Mouse (Mus musculus) intestine, postnatal 0 days (tissue): ENCODE data around the gene Gnb1. TPM values are rescaled to one million over a fixed set of nuclear protein-coding genes. Genes with fewer than 3 reads are reported as not detected.

Experiments used
- ATAC-seq: fragments of 200-750 bp; cut with Nextera tagmentation; 2 replicates; pipeline ENCODE4 v1.8.0; 2017; ENCODE audit warnings: mild to moderate bottlenecking, moderate TSS enrichment, moderate library complexity
- H3K27ac ChIP-seq: fragments of 300-500 bp; sonication (generic); 2 replicates; pipeline ENCODE4 v1.5.1; 2014; ENCODE audit warnings: mild to moderate bottlenecking, low read depth, low read length, moderate library complexity
- H3K27me3 ChIP-seq: fragments of 300-500 bp; sonication (generic); replicated peaks from 2 replicates; pipeline ENCODE4 v1.6.1; 2014; ENCODE audit warnings: low read length, mixed read lengths; ENCODE audit not compliant: control insufficient read depth, insufficient read depth
- H3K36me3 ChIP-seq: fragments of 300-500 bp; sonication (generic); 2 replicates; pipeline ENCODE4 v1.6.1; 2014; ENCODE audit warnings: mild to moderate bottlenecking, moderate library complexity; ENCODE audit not compliant: control insufficient read depth, insufficient read depth
- H3K4me1 ChIP-seq: fragments of 300-500 bp; sonication (generic); replicated peaks from 2 replicates; pipeline ENCODE4 v1.6.1; 2014; ENCODE audit warnings: antibody characterized with exemption, low read length, mixed read lengths; ENCODE audit not compliant: control insufficient read depth, insufficient read depth
- H3K4me2 ChIP-seq: fragments of 300-500 bp; sonication (generic); replicated peaks from 2 replicates; pipeline ENCODE4 v1.6.1; 2014; ENCODE audit warnings: low read depth, mild to moderate bottlenecking, moderate library complexity
- H3K4me3 ChIP-seq: fragments of 300-500 bp; sonication (generic); 2 replicates; pipeline ENCODE4 v1.5.1; 2014; ENCODE audit warnings: low read depth, low read length
- H3K9ac ChIP-seq: fragments of 300-500 bp; sonication (generic); 2 replicates; pipeline ENCODE4 v1.6.1; 2014; ENCODE audit warnings: mild to moderate bottlenecking, low read depth, low read length
- H3K9me3 ChIP-seq: fragments of 300-500 bp; sonication (generic); 2 replicates; pipeline ENCODE4 v1.6.1; 2016; ENCODE audit warnings: mixed run types; ENCODE audit not compliant: control insufficient read depth
- CTCF ChIP-seq: sonication (generic); IDR thresholded peaks from 2 replicates; pipeline ENCODE4 v1.5.1; 2016; ENCODE audit warnings: low read depth, mild to moderate bottlenecking, control low read depth, antibody characterized with exemption, moderate library complexity
- WGBS: fragments of 180-500 bp; shearing (Covaris S2); extraction: QIAGEN DNeasy Blood & Tissue Kit; methylation state at CpG from one replicate; pipeline ENCODE4 v1.1.7; 2014; 5-methylcytosine and 5-hydroxymethylcytosine counted together
- polyA plus RNA-seq: library from polyadenylated mRNA; unstranded; fragments of >200 nt; fragmentation: Nextera tagmentation; extraction: Ambion mirVana; gene quantifications from 2 replicates; pipeline ENCODE4 v1.2.1, GENCODE M21; 2015

Gene Gnb1
- polyA plus RNA-seq, 1 experiment from 2014 or later, result 336 TPM

DNA sequence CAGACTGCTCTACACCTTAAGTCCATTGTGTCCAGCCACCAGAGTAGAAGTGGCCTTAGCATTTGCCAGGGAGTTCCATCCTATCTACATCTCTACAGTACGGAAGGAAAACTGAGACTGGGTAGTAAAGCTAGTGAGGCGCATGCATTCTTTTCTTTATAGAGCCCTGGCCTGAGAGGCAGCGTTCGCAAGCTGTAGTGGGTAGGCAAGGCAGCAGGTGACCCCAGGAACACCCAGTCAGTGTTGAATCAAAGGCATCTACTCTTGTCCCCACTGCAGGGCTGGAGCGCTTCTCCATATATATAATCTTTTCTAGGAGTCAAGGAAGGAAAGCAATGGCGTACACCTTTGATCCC, 9.1 kb upstream of the Gnb1 start:
- Histone ChIP-seq H3K9ac (no peak overlapping the region), H3K9me3 (no peaks in the 10 kb centered on the region), H3K4me2 (peak overlapping the region; percentile 64; the same call in 1 of the 2 replicates), H3K4me3 (no peak overlapping the region), H3K4me1 (peaks cover 7% of the 10 kb centered on the region), H3K27me3 (no peaks in the 10 kb centered on the region), H3K36me3 (no peaks in the 10 kb centered on the region), H3K27ac (peak overlapping the region; percentile 57)
- no peak for ATAC-seq
- no peak for TF ChIP-seq CTCF
- 88% methylated on average over 6 of the region's 6 CpGs for WGBS

DNA sequence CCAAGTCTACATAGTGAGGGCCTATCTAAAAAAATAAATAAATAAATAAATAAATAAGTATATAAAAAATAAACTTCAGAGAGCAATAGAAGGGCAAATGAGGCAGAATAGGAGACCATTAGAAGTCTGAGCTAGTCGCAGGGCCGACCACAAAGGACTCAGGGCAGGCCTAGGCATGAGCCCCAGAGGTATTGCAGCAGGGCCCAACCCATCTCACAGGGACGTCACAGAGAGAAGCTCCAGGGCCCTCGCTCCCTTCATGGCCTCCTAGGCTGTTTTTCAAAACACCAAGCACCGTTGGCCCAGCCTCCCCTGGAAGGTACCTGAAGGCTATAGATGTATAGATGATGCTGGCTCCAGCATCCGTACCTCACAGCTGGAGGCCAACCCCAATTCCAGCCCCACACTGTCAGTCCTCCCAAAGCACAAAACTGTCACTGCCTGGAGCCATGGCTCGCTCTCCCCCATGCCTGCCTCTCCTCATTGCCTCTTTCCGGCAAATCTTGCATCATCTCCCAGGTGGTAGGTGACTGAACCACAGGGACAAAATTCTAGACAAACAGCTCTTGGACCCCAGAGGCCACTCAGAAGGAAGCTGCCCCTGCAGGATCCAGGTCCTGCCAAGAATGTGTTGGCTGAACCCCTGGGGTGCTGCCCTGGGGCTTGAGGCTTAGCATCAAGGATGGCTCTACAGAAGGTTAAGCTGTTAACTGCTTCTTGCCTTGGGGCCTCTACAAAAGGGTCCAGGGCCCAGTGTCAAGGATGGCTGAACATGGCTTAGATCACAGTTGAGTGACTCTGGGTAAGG, 8.2 kb upstream of the Gnb1 start:
- TF ChIP-seq CTCF, result no peak
- Histone ChIP-seq H3K27ac (no peak overlapping the region), H3K36me3 (no peaks in the 10 kb centered on the region), H3K9ac (no peak overlapping the region), H3K4me1 (peaks cover 15% of the 10 kb centered on the region), H3K27me3 (no peaks in the 10 kb centered on the region), H3K9me3 (no peaks in the 10 kb centered on the region), H3K4me3 (no peak overlapping the region), H3K4me2 (no peak overlapping the region)
- ATAC-seq, result no peak
- WGBS, result 77% methylated on average over 8 of the region's 8 CpGs

DNA sequence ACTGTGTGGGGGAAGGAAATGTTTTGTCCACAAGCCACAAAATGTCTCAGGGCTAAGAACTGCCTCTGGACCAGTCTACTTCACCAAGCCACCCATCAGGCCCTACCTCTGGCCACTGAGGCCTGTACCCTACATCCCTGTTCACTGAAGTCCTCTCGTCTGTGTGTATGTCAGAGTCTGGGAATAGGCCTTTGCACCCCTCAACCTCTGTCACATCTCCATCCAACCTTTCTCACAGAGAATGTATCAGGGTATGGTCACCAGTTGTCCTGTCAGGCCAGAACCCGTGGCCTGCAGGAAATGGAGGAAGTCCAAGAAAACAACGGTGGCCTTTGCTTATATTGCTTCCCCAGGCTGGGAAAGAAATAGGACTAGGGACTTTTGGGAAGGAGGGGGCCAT, 5.6 kb upstream of the Gnb1 start:
- no peak overlapping the region for H3K9ac ChIP-seq
- no peaks in the 10 kb centered on the region for H3K27me3 ChIP-seq
- ATAC-seq, result no peak
- no peaks in the 10 kb centered on the region for H3K9me3 ChIP-seq
- 72% methylated on average over 3 of the region's 3 CpGs for WGBS
- H3K4me1 ChIP-seq, result peaks cover 24% of the 10 kb centered on the region
- no peak overlapping the region for H3K4me3 ChIP-seq
- TF ChIP-seq CTCF, result no peak
- peak overlapping the region; percentile 60 for H3K27ac ChIP-seq
- H3K36me3 ChIP-seq, result no peaks in the 10 kb centered on the region
- no peak overlapping the region for H3K4me2 ChIP-seq

DNA sequence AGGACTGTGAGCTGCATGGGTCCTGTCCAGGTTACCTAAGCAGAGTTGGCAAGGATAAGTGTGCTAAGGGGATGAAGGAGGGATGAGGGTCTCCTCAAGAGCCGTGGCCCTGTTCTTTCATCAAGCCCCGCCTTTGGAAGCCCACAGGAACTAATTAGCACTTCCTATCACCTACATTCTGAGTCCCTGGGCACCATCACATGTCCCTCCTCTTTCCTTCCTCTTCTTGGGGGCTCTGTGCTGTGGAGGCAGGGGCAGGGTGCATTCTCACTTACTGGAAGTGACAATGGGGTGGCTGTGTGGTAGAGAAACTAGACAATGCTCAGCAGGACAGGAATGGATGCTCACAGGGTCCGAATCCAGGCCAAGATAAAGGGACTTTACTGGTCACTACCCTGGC, 3.4 kb upstream of the Gnb1 start:
- H3K27ac ChIP-seq, result peak overlapping the region; percentile 96
- H3K27me3 ChIP-seq, result no peaks in the 10 kb centered on the region
- no peak overlapping the region for H3K4me3 ChIP-seq
- TF ChIP-seq CTCF, result no peak
- peak overlapping the region; percentile 49; the same call in 1 of the 2 replicates for H3K4me2 ChIP-seq
- H3K9ac ChIP-seq, result no peak overlapping the region
- no peaks in the 10 kb centered on the region for H3K36me3 ChIP-seq
- 29% methylated on average over 3 of the region's 3 CpGs for WGBS
- no peaks in the 10 kb centered on the region for H3K9me3 ChIP-seq
- no peak for ATAC-seq
- peaks cover 24% of the 10 kb centered on the region for H3K4me1 ChIP-seq

DNA sequence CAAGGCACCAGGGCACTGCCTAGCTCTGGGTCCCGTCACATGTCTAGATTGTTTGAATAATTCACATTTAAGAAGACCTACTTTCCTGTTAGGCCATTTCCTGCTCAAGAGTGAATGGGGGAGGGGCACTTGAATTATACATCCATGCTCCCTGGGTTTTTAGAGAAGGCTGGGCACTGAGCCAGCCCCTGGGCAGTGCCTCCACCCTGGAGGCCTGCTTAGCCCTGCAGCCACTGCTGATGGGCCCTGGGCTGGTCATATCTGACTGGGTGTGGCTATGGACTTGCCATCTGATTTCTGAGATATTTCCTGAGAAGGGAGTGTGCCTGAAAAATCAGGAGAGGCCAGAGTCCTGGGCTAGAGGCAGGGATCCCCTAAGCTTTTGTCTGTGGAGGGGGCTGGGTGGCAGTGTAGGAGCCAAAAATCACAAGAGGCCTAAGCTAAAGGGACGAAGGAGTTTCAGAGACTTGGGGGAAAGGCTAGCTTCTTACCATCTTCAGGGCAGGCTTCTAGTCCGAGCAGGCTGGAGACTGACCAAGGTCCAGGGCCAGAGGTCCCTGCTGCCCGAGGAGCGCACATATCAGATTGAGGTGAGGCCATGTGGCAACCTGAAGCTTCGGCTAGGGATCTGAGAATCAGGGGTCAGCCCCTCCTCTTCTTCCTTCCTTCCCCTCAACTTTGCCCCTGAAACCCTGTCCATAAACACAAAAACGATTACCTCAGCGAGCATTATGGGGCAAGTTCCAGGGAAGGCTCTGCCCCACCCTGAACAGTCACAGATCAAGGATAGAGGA, 2.7 kb upstream of the Gnb1 start:
- WGBS, result 11% methylated on average over 8 of the region's 8 CpGs
- Histone ChIP-seq H3K27me3 (no peaks in the 10 kb centered on the region), H3K27ac (peak overlapping the region; percentile 96), H3K4me1 (peaks cover 27% of the 10 kb centered on the region), H3K9me3 (no peaks in the 10 kb centered on the region), H3K4me3 (no peak overlapping the region), H3K9ac (peak overlapping the region; percentile 47), H3K4me2 (peak overlapping the region; percentile 49), H3K36me3 (no peaks in the 10 kb centered on the region)
- TF ChIP-seq CTCF, result no peak
- ATAC-seq, result peak; percentile 88

DNA sequence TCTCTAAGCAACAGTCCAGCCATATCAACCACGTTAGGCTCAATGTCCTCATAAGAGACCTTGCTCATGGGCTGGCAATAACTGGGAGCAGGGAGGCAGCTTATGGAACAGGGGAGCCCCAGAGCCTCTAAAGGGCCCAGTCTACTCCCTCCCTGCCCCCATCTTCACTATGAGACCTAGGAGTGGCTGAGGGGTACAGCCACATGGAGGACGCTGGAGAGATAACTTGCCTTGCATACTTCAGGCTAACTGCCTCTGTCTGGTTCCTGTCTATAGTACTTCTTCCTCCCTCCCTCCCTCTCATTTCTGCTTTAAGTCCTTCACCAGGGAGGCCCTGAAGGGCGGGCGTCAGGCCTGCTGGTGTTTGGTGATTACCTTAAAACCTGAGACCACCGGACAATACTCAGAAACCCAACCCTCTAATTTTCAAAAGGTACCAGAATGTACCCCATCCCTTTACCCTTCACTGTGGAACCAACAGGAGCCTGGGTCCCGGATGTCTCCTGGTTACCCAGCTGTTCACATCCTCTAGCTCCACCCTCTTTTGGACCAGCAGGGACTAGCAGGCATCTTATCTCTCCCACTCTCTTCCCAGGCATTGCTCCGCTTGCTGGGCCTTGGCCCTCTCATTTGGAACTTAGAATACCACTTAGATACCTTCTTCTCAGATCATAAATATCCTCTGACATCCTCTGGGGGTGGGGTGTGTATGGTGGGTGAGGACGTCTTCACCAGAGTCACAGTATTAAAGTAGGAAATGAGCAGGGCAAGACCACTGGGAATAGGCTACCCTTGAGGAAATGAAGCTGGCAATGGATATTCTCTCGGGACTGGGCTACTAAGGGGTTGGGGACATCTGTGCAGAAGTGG, 1.8 kb upstream of the Gnb1 start:
- Histone ChIP-seq H3K4me2 (no peak overlapping the region), H3K4me1 (peaks cover 29% of the 10 kb centered on the region), H3K36me3 (no peaks in the 10 kb centered on the region), H3K4me3 (no peak overlapping the region), H3K9ac (no peak overlapping the region), H3K9me3 (no peaks in the 10 kb centered on the region), H3K27ac (peak overlapping the region; percentile 96), H3K27me3 (no peaks in the 10 kb centered on the region)
- no peak for ATAC-seq
- TF ChIP-seq CTCF, result no peak
- WGBS, result 63% methylated on average over 9 of the region's 9 CpGs
